Mouse (Mus musculus): ENCODE results near the gene Tspoap1. TPM values are rescaled to one million over a fixed set of nuclear protein-coding genes. Genes with fewer than 3 reads are reported as not detected.

Tspoap1 gene
- total RNA-seq, 2 experiments from 2014 or later: 7.6 to 9.5 TPM

- no peak for DNase-seq (ENCODE audit: low spot score in 2 of 2)
These were observed 2.0 kb upstream of the Tspoap1 start for GRCm38 (mm10) chr11:87758161-87758911.

DNA sequence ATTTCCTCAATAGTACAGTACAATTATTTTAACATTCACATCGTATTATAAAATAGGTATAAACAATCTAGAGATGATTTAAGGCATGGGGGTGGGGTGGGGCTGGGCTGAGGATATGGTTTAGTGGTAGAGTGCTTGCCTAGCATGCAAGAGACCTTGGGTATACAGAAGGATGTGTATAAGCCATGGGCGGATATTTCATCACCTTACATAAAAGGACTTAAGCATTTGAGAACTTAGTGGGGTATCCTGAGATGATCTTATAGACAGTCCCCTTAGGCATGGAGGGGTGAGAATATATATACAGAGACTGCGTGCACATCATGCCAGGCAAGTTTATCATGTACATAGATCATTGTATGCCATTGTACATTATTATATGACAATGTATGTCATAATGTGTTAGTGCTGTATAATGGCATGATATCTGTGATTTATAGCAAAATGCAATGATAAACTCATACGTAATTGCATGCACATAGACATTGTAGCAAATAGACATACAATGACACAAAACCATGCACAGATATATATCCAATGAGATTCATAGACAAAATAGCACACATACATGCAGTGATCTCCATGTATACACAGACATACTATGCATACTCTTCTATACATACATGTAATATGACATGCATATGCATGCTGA lies 1.3 kb upstream of the Tspoap1 start:
- no peak for DNase-seq (ENCODE audit: low spot score in 2 of 2)

GRCm38 (mm10) chr11:87759609-87760005 lies 734 bp upstream of the Tspoap1 start:
- no peak for DNase-seq (ENCODE audit: low spot score in 2 of 2)

DNA sequence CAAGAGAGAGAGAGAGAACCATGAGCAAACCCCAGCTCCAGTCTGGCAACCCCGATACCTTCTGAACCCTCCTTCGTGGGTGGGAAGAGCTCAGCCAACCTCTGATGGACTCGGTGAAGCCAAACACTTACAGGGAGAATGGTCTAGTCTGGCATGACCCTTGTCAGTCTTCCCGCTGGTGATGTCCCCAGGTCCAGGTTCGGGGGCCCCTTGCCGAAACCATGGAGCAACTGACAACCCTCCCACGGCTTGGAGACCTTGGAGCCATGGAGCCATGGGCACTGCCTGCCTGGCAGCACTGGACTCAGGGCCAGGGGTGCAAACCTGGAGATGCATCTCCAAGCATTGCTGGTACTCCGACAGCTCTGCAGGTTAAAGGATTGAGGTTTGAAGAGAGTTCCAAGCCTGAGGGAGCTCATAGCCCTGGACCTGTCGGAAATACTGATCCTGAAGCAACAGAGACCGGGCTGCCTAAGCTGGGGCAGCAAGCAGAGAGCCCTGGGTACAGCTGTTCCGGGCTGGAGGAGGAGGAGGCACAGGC lies 910 bp downstream of the Tspoap1 start:
- DNase-seq (ENCODE audit: low spot score in 2 of 2): no peak

DNA sequence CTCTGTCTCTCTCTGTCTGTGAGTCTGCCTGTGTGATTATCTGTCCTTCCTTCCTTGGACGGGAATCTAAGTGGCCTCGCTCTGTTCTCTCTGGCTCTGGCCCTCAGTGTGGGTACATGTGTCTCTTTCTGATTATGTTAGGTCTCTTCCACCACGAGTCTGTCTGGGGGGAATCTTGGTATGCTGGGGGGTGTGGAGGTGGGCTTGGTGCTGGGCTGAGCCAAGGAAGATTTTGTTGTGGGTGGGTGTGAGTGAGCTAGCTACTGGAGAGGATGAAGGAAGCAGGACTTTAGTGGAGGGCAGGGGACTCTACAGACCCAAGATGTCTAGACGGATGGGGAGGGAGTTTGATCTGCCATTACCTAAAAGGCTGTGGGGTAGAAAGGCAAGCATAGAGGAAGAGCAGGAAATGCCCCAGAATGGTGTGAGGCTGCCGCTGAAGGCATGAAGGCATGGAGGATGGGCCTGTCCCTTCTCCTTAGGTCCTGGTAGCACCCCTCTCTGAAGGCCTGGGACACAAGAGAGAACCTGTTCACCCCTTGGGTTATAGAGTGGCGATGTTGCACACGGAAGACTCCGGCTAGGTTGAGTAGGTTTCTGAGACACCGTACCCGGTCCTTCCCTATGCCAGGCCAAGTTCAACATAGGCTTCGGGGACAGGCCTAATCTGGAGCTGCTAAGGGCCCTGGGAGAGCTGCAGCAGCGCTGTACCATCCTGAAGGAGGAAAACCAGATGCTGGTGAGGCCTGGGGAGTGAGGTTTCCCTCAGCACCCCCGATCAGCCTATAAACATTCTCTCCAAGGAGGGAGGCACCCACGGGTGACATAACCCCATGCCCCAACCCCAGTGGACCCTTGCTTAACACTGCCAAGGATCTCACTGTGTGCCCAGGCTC lies 1.7 kb downstream of the Tspoap1 start:
- DNase-seq (ENCODE audit: low spot score in 2 of 2): no peak

DNA sequence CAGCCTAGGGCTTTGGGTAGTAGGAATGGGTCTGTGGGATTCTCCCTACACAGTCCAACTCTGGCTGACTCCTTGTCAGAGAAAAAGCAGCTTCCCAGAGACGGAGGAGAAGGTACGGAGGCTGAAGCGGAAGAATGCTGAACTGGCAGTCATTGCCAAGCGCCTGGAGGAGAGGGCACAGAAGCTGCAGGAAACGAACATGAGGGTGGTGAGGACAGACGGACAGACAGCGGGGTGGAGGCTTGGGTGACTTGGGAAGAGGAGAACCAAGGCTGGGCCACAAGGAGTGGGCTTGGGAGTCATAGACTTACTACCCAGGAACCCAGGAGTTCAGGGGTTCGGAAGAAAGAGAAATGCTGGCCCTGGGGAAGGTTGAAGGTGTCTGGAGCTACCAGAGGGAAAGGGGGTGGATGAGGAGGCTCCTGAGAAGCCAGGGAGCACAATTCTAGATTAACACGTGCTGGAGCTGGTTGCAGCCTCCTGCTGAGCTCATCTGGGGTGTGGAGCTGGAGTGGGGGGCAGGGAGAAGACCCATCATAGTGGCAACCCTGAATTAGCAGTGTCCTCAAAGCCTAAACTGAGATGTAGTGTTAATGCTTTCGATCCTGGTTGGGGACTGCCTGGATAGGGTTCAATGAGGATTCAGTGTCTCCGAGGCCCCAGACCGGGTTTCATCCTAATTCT lies 2.5 kb downstream of the Tspoap1 start:
- DNase-seq (ENCODE audit: low spot score in 2 of 2): no peak

DNA sequence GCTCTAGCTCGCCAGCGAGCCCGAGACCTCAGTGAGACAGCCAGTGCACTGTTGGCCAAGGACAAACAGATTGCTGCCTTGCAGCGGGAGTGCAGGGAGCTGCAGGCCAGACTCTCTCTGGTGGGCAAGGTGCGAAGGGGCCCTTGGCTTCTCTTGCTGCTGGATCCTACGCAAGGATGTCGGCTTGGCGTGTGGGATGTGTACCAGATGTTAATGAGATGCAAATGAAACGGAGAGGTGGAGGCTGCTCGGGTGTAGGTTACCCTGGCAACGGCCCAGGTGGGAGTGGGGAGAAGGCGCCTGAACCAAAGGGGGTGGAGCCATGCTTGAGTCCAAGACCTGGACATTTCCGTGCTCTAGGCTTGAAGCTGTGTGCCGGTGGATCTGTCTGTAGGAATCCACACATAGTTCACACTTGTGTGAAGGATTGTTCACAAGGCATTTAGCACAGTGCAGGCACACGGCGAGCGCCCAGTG lies 3.2 kb downstream of the Tspoap1 start:
- DNase-seq (ENCODE audit: low spot score in 2 of 2): peak in 1 of 2 experiments; percentile 27

- peak; percentile 46 to 47 for DNase-seq (ENCODE audit: low spot score in 2 of 2)
These were observed 3.9 kb downstream of the Tspoap1 start for GRCm38 (mm10) chr11:87763988-87764876.

GRCm38 (mm10) chr11:87768745-87769144 lies 8.4 kb downstream of the Tspoap1 start:
- DNase-seq (ENCODE audit: low spot score in 2 of 2): no peak

DNA sequence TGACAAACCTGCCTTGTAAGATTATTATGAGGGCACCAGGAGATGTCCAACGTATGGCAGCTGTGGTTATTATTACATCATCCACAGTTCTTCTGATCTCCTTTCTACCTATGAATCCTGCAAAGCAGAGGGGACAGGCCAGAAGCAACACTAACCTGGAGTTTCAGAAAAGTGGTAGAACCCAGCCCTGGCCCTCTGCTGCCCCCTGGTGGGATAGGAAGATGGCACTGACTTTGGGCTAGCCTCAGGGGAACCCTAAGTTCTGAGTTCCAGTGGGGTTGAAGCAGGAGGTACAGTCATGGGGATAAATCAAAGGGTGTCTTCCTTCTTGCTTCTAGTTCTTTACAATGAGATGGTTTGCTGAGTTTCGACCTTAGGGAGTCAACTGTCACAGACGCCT lies 10.6 kb downstream of the Tspoap1 start:
- DNase-seq (ENCODE audit: low spot score in 2 of 2): peak; percentile 74 to 83

DNA sequence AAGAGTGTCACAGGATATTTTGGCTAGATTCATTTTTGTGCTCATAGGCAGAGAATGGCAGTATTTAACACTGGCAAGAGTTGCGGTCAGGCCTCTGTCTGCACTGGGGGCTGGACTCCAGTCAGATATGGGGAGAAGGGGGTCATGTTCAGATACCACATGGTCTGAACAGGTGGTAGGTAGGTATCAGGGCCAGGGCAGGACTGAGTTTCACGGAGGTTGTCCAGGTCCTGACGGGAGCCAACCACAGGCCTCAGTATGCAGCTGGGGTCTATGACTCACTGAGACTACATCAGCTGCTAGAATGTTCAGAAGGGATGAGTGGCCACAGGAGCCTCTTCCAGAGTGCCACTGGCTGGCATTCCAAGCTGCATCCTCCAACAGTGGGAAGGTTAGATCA lies 12.0 kb downstream of the Tspoap1 start:
- no peak for DNase-seq (ENCODE audit: low spot score in 2 of 2)

- peak; percentile 40 to 47 for DNase-seq (ENCODE audit: low spot score in 2 of 2)
These were observed 17.9 kb downstream of the Tspoap1 start for GRCm38 (mm10) chr11:87778100-87778765.

GRCm38 (mm10) chr11:87778915-87779314 lies 18.6 kb downstream of the Tspoap1 start:
- DNase-seq (ENCODE audit: low spot score in 2 of 2): no peak

DNA sequence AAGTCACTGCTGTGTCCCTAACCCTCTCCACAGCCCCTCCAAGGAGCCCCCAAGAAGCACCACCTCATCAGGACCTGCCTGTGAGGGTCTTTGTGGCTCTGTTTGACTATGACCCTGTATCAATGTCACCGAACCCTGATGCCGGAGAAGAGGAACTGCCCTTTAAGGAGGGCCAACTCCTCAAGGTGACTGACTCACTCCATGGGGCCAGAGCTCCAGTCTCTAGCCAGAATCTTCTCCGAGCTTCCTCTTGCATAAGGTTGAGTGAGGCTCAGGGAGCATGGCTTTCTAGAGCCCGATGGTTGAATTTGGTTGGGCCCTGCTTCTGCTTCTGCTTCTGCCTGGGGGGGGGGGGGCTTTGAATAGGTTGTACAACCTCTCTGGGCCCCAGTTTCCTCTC lies 19.1 kb downstream of the Tspoap1 start:
- DNase-seq (ENCODE audit: low spot score in 2 of 2): no peak

DNA sequence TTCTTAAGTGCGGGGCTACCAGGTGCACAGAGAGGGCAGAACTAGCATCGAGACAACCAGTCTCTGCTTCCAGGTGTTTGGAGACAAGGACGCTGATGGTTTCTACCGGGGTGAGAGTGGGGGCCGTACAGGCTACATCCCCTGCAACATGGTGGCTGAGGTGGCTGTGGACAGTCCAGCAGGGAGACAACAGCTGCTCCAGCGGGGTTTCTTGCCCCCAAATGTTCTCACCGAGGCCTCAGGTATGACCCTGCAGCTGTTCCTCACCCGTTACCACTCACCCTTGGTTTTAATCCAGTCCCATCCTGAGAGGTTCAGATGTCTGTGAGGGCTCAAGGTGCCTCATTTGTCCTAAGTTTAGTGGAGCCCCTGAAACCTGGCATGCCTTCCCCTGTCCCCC lies 19.8 kb downstream of the Tspoap1 start:
- DNase-seq (ENCODE audit: low spot score in 2 of 2): no peak

DNA sequence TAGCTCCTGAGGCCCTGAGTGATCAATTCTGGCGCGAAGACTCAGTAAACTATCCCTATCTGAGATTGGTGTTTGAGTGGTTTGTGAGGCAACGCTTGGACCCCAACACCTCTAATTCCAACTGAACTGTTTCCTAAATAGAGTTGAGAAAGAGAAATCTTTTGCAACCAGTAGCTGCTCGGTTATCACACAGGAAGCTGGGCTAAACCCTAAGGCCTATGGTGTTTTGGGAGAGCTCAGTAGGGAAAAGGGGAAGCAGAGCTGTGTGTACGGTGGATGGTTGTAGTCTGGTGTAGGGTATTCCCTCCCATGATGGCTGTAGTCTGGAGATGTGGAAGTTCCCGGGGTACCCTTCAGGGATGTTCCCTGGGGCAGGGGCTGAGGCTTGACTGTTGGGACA lies 29.7 kb downstream of the Tspoap1 start:
- DNase-seq (ENCODE audit: low spot score in 2 of 2): no peak

- no peak for DNase-seq (ENCODE audit: low spot score in 2 of 2)
These were observed 33.1 kb downstream of the Tspoap1 start, which contains the start of gene Mpo for GRCm38 (mm10) chr11:87793460-87793859. TSS of gene Mpo (plus strand) at chr11:87793581.

GRCm38 (mm10) chr11:87801711-87802275 lies 41.5 kb downstream of the Tspoap1 start:
- DNase-seq (ENCODE audit: low spot score in 2 of 2): no peak

- no peak for DNase-seq (ENCODE audit: low spot score in 2 of 2)
These were observed 42.3 kb downstream of the Tspoap1 start for GRCm38 (mm10) chr11:87802621-87803020.
